Mouse (Mus musculus) lung, postnatal 0 days (tissue): ENCODE measurements at regions not wholly inside any gene's neighbourhood (a gene's known extent, or its start where the extent isn't known, plus 50 kb on each side); places are given as distances from the start of the nearest gene placed in this dataset.

Source experiments
- CTCF ChIP-seq: IDR thresholded peaks from 2 replicates; pipeline ENCODE4 v1.5.1; 2016; ENCODE audit warnings: antibody characterized with exemption, mild to moderate bottlenecking
- EP300 ChIP-seq: IDR thresholded peaks from 2 replicates; pipeline ENCODE4 v1.6.1; 2016; ENCODE audit warnings: antibody characterized with exemption, mild to moderate bottlenecking, control low read depth

- no peak for TF ChIP-seq CTCF
- TF ChIP-seq EP300 = no peak
Observed at GRCm38 (mm10) chr9:61551361-61551760, 179.2 kb downstream of the Tle3 start.
